Mouse (Mus musculus): Measurements from ENCODE around the gene Matk. TPM values are rescaled to one million over a fixed set of nuclear protein-coding genes. Genes with fewer than 3 reads are reported as not detected.
"Not testable (repeated sequence)": the region's sequence is repeated elsewhere in the genome, so short reads cannot be mapped to it uniquely, and the experiment has no call there.

The Matk gene
- polyA plus RNA-seq (2014; fragmentation: Nextera tagmentation; extraction: Ambion mirVana), result 2.6 and 4.0 TPM in 2 replicates

DNA sequence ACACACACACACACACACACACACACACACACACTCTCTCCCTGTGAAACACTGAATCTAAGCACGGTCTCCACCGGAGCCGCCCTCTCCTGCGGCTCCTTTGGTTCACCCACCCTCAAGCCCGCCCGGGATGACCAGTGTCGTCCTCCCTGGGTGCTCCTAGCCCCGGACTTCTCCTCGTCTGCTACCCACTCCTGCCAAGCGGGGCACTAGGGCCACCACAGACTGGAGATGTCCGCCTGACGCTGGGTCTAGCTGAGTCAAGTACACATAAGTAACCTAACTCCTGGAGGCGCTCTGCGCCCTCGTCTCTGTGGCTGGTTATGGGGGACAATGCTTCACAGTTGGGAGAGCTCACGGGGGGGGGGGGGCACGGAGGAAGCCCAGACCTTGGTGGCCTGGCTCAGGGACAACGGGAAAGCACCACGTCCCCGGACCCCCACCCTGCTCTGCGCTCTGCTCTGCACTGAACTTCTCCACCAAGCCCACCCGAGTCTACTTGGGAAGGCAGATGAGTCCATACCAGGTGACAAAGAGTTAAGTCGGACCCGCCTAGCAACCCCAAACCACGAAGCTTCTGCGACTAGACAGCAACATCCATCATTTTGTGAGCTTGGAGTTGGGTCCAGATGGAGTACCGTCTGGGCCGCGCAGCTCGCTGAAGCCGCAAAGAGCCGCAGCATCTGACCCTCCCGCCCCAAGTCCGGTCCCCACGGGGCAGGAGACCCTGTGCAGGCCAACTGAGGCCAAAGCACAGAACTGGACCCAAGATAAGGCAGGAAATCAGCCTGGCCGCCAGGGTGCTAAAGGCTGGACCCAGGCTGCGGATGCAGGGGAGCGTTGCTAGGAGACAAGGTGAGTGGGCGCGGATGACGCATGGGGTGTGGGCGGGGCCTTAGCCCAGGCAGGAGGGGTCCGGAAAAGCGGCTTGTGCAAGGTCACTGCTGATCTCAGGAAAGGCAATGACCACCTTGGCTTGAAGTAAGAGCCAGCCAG, at the start of gene Matk:
Matk (plus strand) TSS at position 512 of the 996 bp plus-strand sequence.
- ATAC-seq (replicated peaks; ENCODE audit: low FRiP score), result peak; percentile 74
- 10% methylated on average over 44 of the region's 44 CpGs for WGBS
- H3K9ac ChIP-seq (ENCODE audit: low read length), result peak within 1 kb of the TSS; percentile 16
- H3K36me3 ChIP-seq (ENCODE audit: control insufficient read depth, insufficient read depth, low read length), result no peaks in the 10 kb centered on the region
- peak within 1 kb of the TSS; percentile 17 for H3K4me3 ChIP-seq (ENCODE audit: low read depth, low read length)
- DNase-seq (ENCODE audit: low spot score), result peak; percentile 79
- H3K27ac ChIP-seq (ENCODE audit: low read depth, low read length), result no peak within 1 kb of the TSS
- peaks cover 34% of the 10 kb centered on the region for H3K27me3 ChIP-seq (ENCODE audit: control insufficient read depth, insufficient read depth, low read length)
- peak within 1 kb of the TSS; percentile 50 for H3K4me2 ChIP-seq (ENCODE audit: low read depth, low read length, severe bottlenecking)
- H3K9me3 ChIP-seq (ENCODE audit: control insufficient read depth, low read length), result no peaks in the 10 kb centered on the region
- peaks cover 9% of the 10 kb centered on the region for H3K4me1 ChIP-seq (replicated peaks; ENCODE audit: control insufficient read depth, insufficient read depth, low read length)

DNA sequence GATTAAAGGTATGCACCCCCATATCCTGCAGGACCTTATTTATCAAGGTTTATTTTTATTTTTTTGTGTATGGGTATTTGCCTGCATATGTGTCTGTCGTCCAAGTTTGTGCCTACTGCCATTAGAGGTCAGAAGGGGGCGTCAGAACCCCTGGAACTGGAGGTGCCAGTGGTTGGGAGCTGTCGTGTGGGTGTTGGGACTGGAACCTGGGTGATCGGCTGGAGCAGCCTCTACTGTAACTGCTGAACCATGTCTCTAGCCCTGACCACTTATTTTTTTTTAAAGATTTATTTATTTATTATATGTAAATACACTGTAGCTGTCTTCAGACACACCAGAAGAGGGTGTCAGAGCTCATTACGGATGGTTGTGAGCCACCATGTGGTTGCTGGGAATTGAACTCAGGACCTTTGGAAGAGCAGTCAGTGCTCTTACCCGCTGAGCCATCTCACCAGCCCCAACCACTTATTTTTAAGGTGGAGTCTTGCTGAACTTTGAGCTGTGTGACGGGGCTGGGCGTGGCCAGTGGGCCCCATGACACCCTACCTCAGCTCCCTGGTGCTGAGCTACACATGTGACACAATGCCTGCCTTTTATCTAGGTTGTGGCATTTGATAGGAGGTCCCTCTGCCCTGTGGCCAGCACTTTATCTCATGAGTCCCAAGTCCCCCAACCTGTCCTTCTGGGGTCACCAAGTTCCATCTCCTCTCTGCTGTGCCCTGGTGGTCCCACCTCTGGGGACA, 49.6 kb upstream of the Matk start:
- Histone ChIP-seq H3K4me2 (ENCODE audit: low read depth, low read length, severe bottlenecking) (no peak overlapping the region), H3K4me3 (ENCODE audit: low read depth, low read length) (no peak overlapping the region), H3K4me1 (replicated peaks; ENCODE audit: control insufficient read depth, insufficient read depth, low read length) (no peaks in the 10 kb centered on the region), H3K27me3 (ENCODE audit: control insufficient read depth, insufficient read depth, low read length) (no peaks in the 10 kb centered on the region), H3K9ac (ENCODE audit: low read length) (no peak overlapping the region), H3K36me3 (ENCODE audit: control insufficient read depth, insufficient read depth, low read length) (no peaks in the 10 kb centered on the region), H3K27ac (ENCODE audit: low read depth, low read length) (no peak overlapping the region), H3K9me3 (ENCODE audit: control insufficient read depth, low read length) (no peaks in the 10 kb centered on the region)
- 72% methylated on average over 8 of the region's 8 CpGs for WGBS
- DNase-seq (ENCODE audit: low spot score) (no peak), ATAC-seq (replicated peaks; ENCODE audit: low FRiP score) (no peak; the same call in 1 of the 2 replicates)

DNA sequence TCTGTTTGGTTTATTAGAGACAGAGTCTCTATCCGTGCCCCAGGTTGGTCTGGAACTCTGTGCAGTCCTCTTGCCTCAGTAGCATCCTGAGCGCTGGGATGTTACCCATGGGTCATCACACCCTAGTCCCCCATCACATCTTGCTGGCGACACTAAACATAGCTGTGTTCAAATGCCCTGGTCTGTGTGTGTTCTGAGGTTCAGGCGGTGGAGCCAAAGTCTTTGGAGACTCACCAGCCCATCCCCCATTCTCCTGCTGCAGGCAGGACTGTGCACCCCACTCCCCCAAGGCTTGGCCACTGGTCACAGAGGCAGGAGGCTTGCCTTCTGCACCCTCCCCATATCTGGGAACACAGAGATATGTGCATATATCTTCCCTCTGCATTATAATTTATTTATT, 48.6 kb upstream of the Matk start:
- no peaks in the 10 kb centered on the region for H3K9me3 ChIP-seq (ENCODE audit: control insufficient read depth, low read length)
- no peak for DNase-seq (ENCODE audit: low spot score)
- 71% methylated on average over 4 of the region's 4 CpGs for WGBS
- no peak overlapping the region for H3K27ac ChIP-seq (ENCODE audit: low read depth, low read length)
- H3K27me3 ChIP-seq (ENCODE audit: control insufficient read depth, insufficient read depth, low read length), result no peaks in the 10 kb centered on the region
- no peak overlapping the region for H3K4me3 ChIP-seq (ENCODE audit: low read depth, low read length)
- no peaks in the 10 kb centered on the region for H3K36me3 ChIP-seq (ENCODE audit: control insufficient read depth, insufficient read depth, low read length)
- no peak overlapping the region for H3K9ac ChIP-seq (ENCODE audit: low read length)
- no peak overlapping the region for H3K4me2 ChIP-seq (ENCODE audit: low read depth, low read length, severe bottlenecking)
- ATAC-seq (replicated peaks; ENCODE audit: low FRiP score), result no peak
- no peaks in the 10 kb centered on the region for H3K4me1 ChIP-seq (replicated peaks; ENCODE audit: control insufficient read depth, insufficient read depth, low read length)

DNA sequence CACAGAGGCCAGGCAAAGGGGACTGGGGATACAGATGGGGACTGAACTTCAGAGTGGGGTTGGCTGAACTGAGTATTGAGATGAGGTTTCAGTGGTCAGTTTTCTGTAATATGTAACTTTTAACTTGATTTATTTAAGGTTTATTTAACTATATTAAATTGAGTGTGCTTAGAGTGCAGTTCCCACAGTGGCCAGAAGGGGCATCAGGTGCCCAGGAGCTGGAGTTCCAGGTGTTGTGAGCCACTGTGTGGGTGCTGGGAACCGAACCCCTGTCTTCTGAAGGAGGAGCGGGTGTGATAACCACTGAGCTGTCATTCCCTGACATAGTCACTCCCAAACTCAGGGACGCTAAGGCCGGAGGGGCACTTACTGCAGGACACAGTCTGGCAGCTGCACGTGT, 42.6 kb upstream of the Matk start:
- Histone ChIP-seq H3K27ac (ENCODE audit: low read depth, low read length) (no peak overlapping the region), H3K36me3 (ENCODE audit: control insufficient read depth, insufficient read depth, low read length) (peaks cover 11% of the 10 kb centered on the region), H3K4me2 (ENCODE audit: low read depth, low read length, severe bottlenecking) (no peak overlapping the region), H3K4me1 (replicated peaks; ENCODE audit: control insufficient read depth, insufficient read depth, low read length) (no peaks in the 10 kb centered on the region), H3K9ac (ENCODE audit: low read length) (no peak overlapping the region), H3K27me3 (ENCODE audit: control insufficient read depth, insufficient read depth, low read length) (no peaks in the 10 kb centered on the region), H3K4me3 (ENCODE audit: low read depth, low read length) (no peak overlapping the region), H3K9me3 (ENCODE audit: control insufficient read depth, low read length) (no peaks in the 10 kb centered on the region; the same call in 1 of the 2 replicates)
- ATAC-seq (replicated peaks; ENCODE audit: low FRiP score), result no peak
- DNase-seq (ENCODE audit: low spot score), result no peak
- 99% methylated on average over 5 of the region's 5 CpGs for WGBS

DNA sequence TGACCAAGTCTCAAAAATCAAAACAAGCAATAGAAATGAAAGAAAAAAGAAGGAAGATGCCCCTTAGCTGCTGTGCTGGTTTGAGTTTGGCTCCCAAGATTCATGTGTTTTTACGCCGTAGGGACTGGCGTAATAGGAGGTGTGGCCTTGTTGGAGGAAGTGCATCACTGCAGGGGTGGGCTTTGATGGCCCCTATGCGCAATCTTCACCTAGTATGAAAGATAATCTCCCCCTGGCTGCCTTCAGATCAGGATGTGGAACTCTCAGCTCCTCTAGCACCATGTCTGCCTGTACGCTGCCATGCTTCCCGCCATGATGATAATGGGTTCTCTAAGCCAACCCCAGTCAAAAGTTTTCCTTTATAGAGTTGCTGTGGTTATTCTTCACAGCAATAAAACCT, 36.5 kb upstream of the Matk start:
- WGBS, result 94% methylated on average over 6 of the region's 6 CpGs
- H3K9ac ChIP-seq (ENCODE audit: low read length), result no peak overlapping the region
- no peaks in the 10 kb centered on the region for H3K4me1 ChIP-seq (replicated peaks; ENCODE audit: control insufficient read depth, insufficient read depth, low read length)
- no peak overlapping the region for H3K4me2 ChIP-seq (ENCODE audit: low read depth, low read length, severe bottlenecking)
- no peak overlapping the region for H3K4me3 ChIP-seq (ENCODE audit: low read depth, low read length)
- no peak overlapping the region for H3K27ac ChIP-seq (ENCODE audit: low read depth, low read length)
- DNase-seq (ENCODE audit: low spot score) (no peak), ATAC-seq (replicated peaks; ENCODE audit: low FRiP score) (no peak)
- H3K9me3 ChIP-seq (ENCODE audit: control insufficient read depth, low read length), result no peaks in the 10 kb centered on the region; the same call in 1 of the 2 replicates
- H3K36me3 ChIP-seq (ENCODE audit: control insufficient read depth, insufficient read depth, low read length), result peaks cover 11% of the 10 kb centered on the region
- no peaks in the 10 kb centered on the region for H3K27me3 ChIP-seq (ENCODE audit: control insufficient read depth, insufficient read depth, low read length)

DNA sequence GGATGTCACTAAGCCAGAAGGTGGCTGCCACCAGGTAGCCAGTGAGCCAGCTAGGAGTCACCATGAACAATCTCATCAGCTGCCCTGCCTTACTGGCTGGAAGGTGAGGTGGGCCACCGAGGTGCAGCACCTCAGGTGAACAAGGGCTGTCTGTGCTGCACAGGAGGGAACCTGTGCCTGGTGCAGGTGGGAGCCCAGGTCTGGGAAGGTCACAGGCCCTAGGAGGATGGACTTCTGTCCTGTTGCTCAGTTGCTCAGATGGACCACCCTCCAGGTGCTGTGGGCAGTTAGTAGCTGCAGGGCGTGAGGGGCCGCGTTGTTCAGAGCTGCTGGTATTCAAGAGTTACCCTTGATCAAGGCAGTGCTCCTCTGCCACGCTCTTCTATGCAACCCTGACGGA, 35.9 kb upstream of the Matk start:
- DNase-seq (ENCODE audit: low spot score) (no peak), ATAC-seq (replicated peaks; ENCODE audit: low FRiP score) (no peak)
- Histone ChIP-seq H3K27me3 (ENCODE audit: control insufficient read depth, insufficient read depth, low read length) (no peaks in the 10 kb centered on the region), H3K27ac (ENCODE audit: low read depth, low read length) (no peak overlapping the region), H3K4me3 (ENCODE audit: low read depth, low read length) (no peak overlapping the region), H3K9me3 (ENCODE audit: control insufficient read depth, low read length) (no peaks in the 10 kb centered on the region; the same call in 1 of the 2 replicates), H3K9ac (ENCODE audit: low read length) (no peak overlapping the region), H3K4me2 (ENCODE audit: low read depth, low read length, severe bottlenecking) (no peak overlapping the region), H3K36me3 (ENCODE audit: control insufficient read depth, insufficient read depth, low read length) (peaks cover 7% of the 10 kb centered on the region), H3K4me1 (replicated peaks; ENCODE audit: control insufficient read depth, insufficient read depth, low read length) (no peaks in the 10 kb centered on the region)
- WGBS, result 86% methylated on average over 6 of the region's 6 CpGs

DNA sequence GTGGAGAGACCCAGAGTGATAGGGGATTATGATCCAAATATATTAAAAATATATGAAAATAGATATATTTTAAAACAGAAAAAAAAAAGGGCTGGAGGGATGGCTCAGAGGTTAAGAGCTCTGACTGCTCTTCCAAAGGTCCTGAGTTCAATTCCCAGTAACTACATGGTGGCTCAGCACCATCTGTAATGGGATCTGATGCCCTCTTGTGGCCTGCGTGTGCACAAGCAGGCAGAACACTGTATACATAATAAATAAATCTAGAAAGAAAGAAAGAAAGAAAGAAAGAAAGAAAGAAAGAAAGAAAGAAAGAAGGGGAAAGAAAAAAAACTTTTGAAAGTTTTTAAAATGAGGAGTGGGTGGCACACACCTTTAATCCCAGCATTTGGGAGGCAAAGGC, 35.5 kb upstream of the Matk start:
- H3K36me3 ChIP-seq (ENCODE audit: control insufficient read depth, insufficient read depth, low read length); H3K9me3 ChIP-seq (ENCODE audit: control insufficient read depth, low read length); H3K27ac ChIP-seq (ENCODE audit: low read depth, low read length); H3K27me3 ChIP-seq (ENCODE audit: control insufficient read depth, insufficient read depth, low read length); ATAC-seq (replicated peaks; ENCODE audit: low FRiP score); H3K4me3 ChIP-seq (ENCODE audit: low read depth, low read length); H3K4me1 ChIP-seq (replicated peaks; ENCODE audit: control insufficient read depth, insufficient read depth, low read length); H3K9ac ChIP-seq (ENCODE audit: low read length); H3K4me2 ChIP-seq (ENCODE audit: low read depth, low read length, severe bottlenecking); DNase-seq (ENCODE audit: low spot score): not testable (repeated sequence)
- WGBS, result 30% methylated on average over 1 of the region's 1 CpGs

DNA sequence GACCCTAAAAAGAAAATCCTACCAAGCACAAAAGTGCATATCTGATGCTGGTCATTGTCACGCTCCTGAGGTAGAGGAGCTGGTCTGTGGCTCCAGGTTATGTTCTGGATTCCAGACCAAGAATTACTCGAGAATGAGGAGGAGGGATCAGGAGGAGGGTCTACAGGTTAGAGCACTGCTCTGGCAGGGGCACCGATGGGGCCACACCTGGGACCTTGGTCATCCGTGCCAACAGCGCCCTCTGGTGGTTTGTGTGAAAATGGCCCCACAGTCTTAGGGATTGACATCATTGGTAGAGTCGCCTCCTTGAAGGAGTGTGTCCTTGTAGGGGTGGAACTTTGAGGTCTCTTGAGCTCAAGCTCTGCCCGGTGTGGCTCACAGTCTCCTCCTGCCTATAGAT, 34.8 kb upstream of the Matk start:
- ATAC-seq (replicated peaks; ENCODE audit: low FRiP score) (no peak; the same call in 1 of the 2 replicates), DNase-seq (ENCODE audit: low spot score) (peak; percentile 82)
- Histone ChIP-seq H3K4me2 (ENCODE audit: low read depth, low read length, severe bottlenecking) (no peak overlapping the region), H3K4me3 (ENCODE audit: low read depth, low read length) (no peak overlapping the region), H3K9ac (ENCODE audit: low read length) (no peak overlapping the region), H3K36me3 (ENCODE audit: control insufficient read depth, insufficient read depth, low read length) (no peaks in the 10 kb centered on the region; the same call in 1 of the 2 replicates), H3K4me1 (replicated peaks; ENCODE audit: control insufficient read depth, insufficient read depth, low read length) (no peaks in the 10 kb centered on the region), H3K27ac (ENCODE audit: low read depth, low read length) (no peak overlapping the region), H3K9me3 (ENCODE audit: control insufficient read depth, low read length) (no peaks in the 10 kb centered on the region), H3K27me3 (ENCODE audit: control insufficient read depth, insufficient read depth, low read length) (no peaks in the 10 kb centered on the region)
- 40% methylated on average over 7 of the region's 7 CpGs for WGBS
